Mouse (Mus musculus): ENCODE results near the gene Bmp2.

DNA sequence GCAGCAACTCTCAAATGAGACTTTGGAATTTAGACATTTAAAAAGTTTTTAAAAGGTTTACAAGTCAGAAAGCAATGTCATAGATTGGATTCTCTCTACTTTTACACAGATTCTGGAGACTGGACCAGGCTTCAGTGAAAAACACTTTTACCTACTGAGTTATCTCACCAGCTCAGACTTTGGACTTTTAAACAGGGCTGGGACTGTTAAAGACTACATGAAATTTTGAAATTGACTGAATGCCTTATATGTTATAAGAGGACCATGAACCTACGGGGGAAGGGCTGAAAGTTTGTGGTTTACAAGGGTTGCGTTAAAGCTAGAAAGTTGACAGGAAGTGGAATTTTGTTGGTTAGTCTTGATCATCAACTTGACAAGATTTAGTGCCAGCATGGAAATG lies 34.1 kb upstream of the Bmp2 start:
- TF ChIP-seq CTCF (IDR thresholded peaks at IDR 0.05; ENCODE audit: extremely low read depth, insufficient read depth, insufficient read length, insufficient replicate concordance) (no peak), POLR2A (IDR thresholded peaks at IDR 0.05; ENCODE audit: low read depth, low read length) (no peak)
